Comparison of ENCODE assay signal across 23 mouse cellular contexts in the genomic region with DNA sequence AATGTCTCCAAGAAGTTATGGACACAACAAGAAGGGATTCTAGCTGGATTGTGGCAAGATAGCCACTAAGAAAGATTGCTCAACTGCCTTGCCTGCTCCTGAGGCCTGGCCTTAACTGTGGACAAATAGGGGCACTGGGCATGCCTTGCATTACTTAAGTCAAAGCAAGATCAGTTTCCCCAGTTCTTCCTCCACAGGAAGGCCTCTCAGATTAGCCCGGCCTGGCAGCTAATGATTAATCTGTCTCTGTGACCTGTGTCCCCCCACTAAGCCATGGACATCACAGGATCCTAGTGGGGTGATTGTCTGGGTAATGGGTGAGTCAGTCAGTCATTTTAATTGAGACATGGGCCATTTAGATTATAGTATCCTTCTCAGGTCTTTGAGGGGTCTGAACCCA. TPM values are rescaled to one million over a fixed set of nuclear protein-coding genes. Genes with fewer than 3 reads are reported as not detected.
DNase-seq lines count a peak whose midpoint lies in the region; ATAC-seq and TF ChIP-seq lines count a peak whose summit lies in the region.
"Had no signal": no experiment of that assay in that cellular context is flagged by ENCODE, and none has a peak within 500 bp of the region (broad histone marks: within the 10 kb centered on the region; RNA-seq: fewer than 3 reads in every experiment).

No protein-coding gene starts in this region.

- no peak overlapping the region for H3K4me2 ChIP-seq in lung, postnatal 0 days (replicated peaks; ENCODE audit: low read depth, low read length)
- H3K4me2 ChIP-seq in CH12.LX (ENCODE audit: insufficient read depth, low read depth, poor library complexity, severe bottlenecking), result no peak overlapping the region
- H3K4me2 ChIP-seq: forebrain, embryonic 15.5 days; heart, embryonic 15.5 days; hindbrain, embryonic 14.5 days; limb, embryonic 15.5 days; liver, embryonic 15.5 days; midbrain, embryonic 13.5 days; neural tube, embryonic 12.5 days had no signal

- in situ Hi-C loops in CH12.LX (cut with MboI; ENCODE audit: low pct_ligation_motif_present, low pct_unique_long_range_greater_than_20kb, low sequenced_read_pairs), result no loop called here

- H3K79me2 ChIP-seq in CH12.LX (replicated peaks; ENCODE audit: control insufficient read depth, extremely low read depth, insufficient read depth, poor library complexity, severe bottlenecking), result peaks cover 47% of the 10 kb centered on the region

- dilution Hi-C loops in CH12.LX (cut with MboI; ENCODE audit: extremely low pct_ligation_motif_present, extremely low pct_unique_long_range_greater_than_20kb, low sequenced_read_pairs), result no loop called here

- no peak for TF ChIP-seq POLR2A in CH12.LX (IDR thresholded peaks at IDR 0.05; ENCODE audit: low read depth, low read length)

- no peaks in the 10 kb centered on the region for H3K9me3 ChIP-seq in lung, postnatal 0 days (ENCODE audit: low read length)
- no peaks in the 10 kb centered on the region for H3K9me3 ChIP-seq in CH12.LX (replicated peaks; ENCODE audit: low read length)
- H3K9me3 ChIP-seq: forebrain, embryonic 15.5 days; heart, embryonic 15.5 days; limb, embryonic 15.5 days; liver, embryonic 15.5 days; midbrain, embryonic 13.5 days; neural tube, embryonic 12.5 days had no signal

- H3K9ac ChIP-seq in lung, postnatal 0 days (replicated peaks; ENCODE audit: low read depth), result no peak overlapping the region
- no peak overlapping the region for H3K9ac ChIP-seq in CH12.LX (ENCODE audit: insufficient read depth, low read depth)
- H3K9ac ChIP-seq: forebrain, embryonic 15.5 days; heart, embryonic 15.5 days; hindbrain, embryonic 14.5 days; limb, embryonic 15.5 days; liver, embryonic 15.5 days; midbrain, embryonic 13.5 days; neural tube, embryonic 12.5 days had no signal

- H3K36me3 ChIP-seq in lung, postnatal 0 days (ENCODE audit: insufficient read depth, low read length), result no peaks in the 10 kb centered on the region
- peaks cover 14 to 41% of the 10 kb centered on the region in 2 experiments for H3K36me3 ChIP-seq in CH12.LX (replicated peaks in 1 of 2; ENCODE audit: control insufficient read depth in 1 of 2, insufficient read depth in 1 of 2, low read length in 1 of 2)
- H3K36me3 ChIP-seq: forebrain, embryonic 15.5 days; heart, embryonic 15.5 days; limb, embryonic 15.5 days; liver, embryonic 15.5 days; midbrain, embryonic 13.5 days; neural tube, embryonic 12.5 days had no signal

- no peak for TF ChIP-seq CTCF in layer of hippocampus, adult 2 months (conservative IDR thresholded peaks at IDR 0.05)
- no peak for TF ChIP-seq CTCF in lung, postnatal 0 days (IDR thresholded peaks at IDR 0.05)
- TF ChIP-seq CTCF in CH12.LX (conservative IDR thresholded peaks at IDR 0.05 in 1 of 2, IDR thresholded peaks at IDR 0.05 in 1 of 2; ENCODE audit: low read depth in 2 of 2, low read length in 2 of 2), result no peak

- no peak for ATAC-seq in lung, postnatal 0 days

- no peaks in the 10 kb centered on the region for H3K27me3 ChIP-seq in lung, postnatal 0 days (replicated peaks; ENCODE audit: insufficient read depth, low read length)
- no peaks in the 10 kb centered on the region for H3K27me3 ChIP-seq in CH12.LX (replicated peaks)
- H3K27me3 ChIP-seq: forebrain, embryonic 15.5 days; heart, embryonic 15.5 days; limb, embryonic 15.5 days; liver, embryonic 15.5 days; neural tube, embryonic 12.5 days had no signal

- 35% methylated on average over 1 of the region's 1 CpGs for WGBS in lung, postnatal 0 days

- peak overlapping the region; percentile 2; the same call in 1 of the 2 replicates for H3K27ac ChIP-seq in layer of hippocampus, adult 2 months
- peak overlapping the region; percentile 43 for H3K27ac ChIP-seq in lung, postnatal 0 days (ENCODE audit: low read length)
- peak overlapping the region; percentile 21; the same call in 1 of the 2 replicates for H3K27ac ChIP-seq in CH12.LX (ENCODE audit: insufficient read depth, low read depth)
- H3K27ac ChIP-seq: forebrain, embryonic 15.5 days; hindbrain, embryonic 14.5 days; limb, embryonic 15.5 days; liver, embryonic 15.5 days; midbrain, embryonic 13.5 days; neural tube, embryonic 12.5 days had no signal

- DNase-seq in layer of hippocampus, adult 2 months (ENCODE audit: low spot score in 2 of 2), result no peak
- no peak for DNase-seq in layer of hippocampus, adult 8-10 months (ENCODE audit: low spot score in 2 of 2)
- no peak for DNase-seq in lung, postnatal 0 days (ENCODE audit: low spot score)
- DNase-seq in lung, postnatal 14 days, result no peak
- peak; percentile 83 for DNase-seq in 416B (ENCODE audit: low read depth)
- DNase-seq in CH12.LX (ENCODE audit: extremely low read depth), result no peak
- DNase-seq in frontal cortex, adult 2 months (ENCODE audit: extremely low spot score in 1 of 2, low spot score in 1 of 2), result no peak
- DNase-seq: thymus, adult 18-20 months had no signal

- H3K4me1 ChIP-seq in lung, postnatal 0 days (ENCODE audit: insufficient read depth, low read depth, low read length), result peaks cover 9% of the 10 kb centered on the region; the same call in 1 of the 2 replicates
- H3K4me1 ChIP-seq in CH12.LX (ENCODE audit: control insufficient read depth in 1 of 2, insufficient read depth in 2 of 2), result peaks cover 20 to 49% of the 10 kb centered on the region in 2 experiments
- H3K4me1 ChIP-seq: forebrain, embryonic 15.5 days; limb, embryonic 15.5 days; neural tube, embryonic 12.5 days had no signal

- no peak overlapping the region for H3K4me3 ChIP-seq in layer of hippocampus, adult 2 months
- no peak overlapping the region for H3K4me3 ChIP-seq in lung, postnatal 0 days (ENCODE audit: low read depth, low read length)
- no peak overlapping the region for H3K4me3 ChIP-seq in CH12.LX (replicated peaks in 1 of 3; ENCODE audit: low read depth in 2 of 3, low read length in 2 of 3, poor library complexity in 1 of 3)
- H3K4me3 ChIP-seq: forebrain, embryonic 15.5 days; heart, embryonic 15.5 days; limb, embryonic 15.5 days; liver, embryonic 15.5 days; midbrain, embryonic 13.5 days; neural tube, embryonic 12.5 days had no signal

- TF ChIP-seq RAD21 in CH12.LX (IDR thresholded peaks at IDR 0.05; ENCODE audit: low read depth, low read length), result no peak

- TF ChIP-seq EP300 in lung, postnatal 0 days (IDR thresholded peaks at IDR 0.05), result no peak
- no peak for TF ChIP-seq EP300 in CH12.LX (IDR thresholded peaks at IDR 0.05; ENCODE audit: low read length)

TF ChIP-seq in CH12.LX, 34 proteins besides CTCF, POLR2A, EP300 and RAD21 (continues in another document):
- no peak for TF ChIP-seq MYC (IDR thresholded peaks at IDR 0.05; ENCODE audit: low read depth, low read length)
- TF ChIP-seq NRF1 (IDR thresholded peaks at IDR 0.05; ENCODE audit: low read depth, low read length), result no peak
- no peak for TF ChIP-seq MEF2A (IDR thresholded peaks at IDR 0.05; ENCODE audit: borderline replicate concordance, low read depth, low read length)
- no peak for TF ChIP-seq SIN3A (IDR thresholded peaks at IDR 0.05; ENCODE audit: low read length)
- TF ChIP-seq MAX (IDR thresholded peaks at IDR 0.05; ENCODE audit: low read length), result no peak
- TF ChIP-seq JUN (IDR thresholded peaks at IDR 0.05; ENCODE audit: insufficient read depth, low read depth, low read length), result no peak
- TF ChIP-seq E2F4 (IDR thresholded peaks at IDR 0.05; ENCODE audit: insufficient replicate concordance, low read depth, low read length), result no peak
- TF ChIP-seq USF1 (IDR thresholded peaks at IDR 0.05; ENCODE audit: low read depth, low read length), result no peak
- TF ChIP-seq ZNF384 (IDR thresholded peaks at IDR 0.05; ENCODE audit: low read depth, low read length), result no peak
- TF ChIP-seq TCF12 (IDR thresholded peaks at IDR 0.05; ENCODE audit: low read depth, low read length), result no peak
- TF ChIP-seq GABPA (IDR thresholded peaks at IDR 0.05; ENCODE audit: insufficient replicate concordance, low read depth, low read length), result no peak
- no peak for TF ChIP-seq USF2 (conservative IDR thresholded peaks at IDR 0.05; ENCODE audit: low read depth, low read length)
- TF ChIP-seq HCFC1 (IDR thresholded peaks at IDR 0.05; ENCODE audit: low read depth, low read length), result no peak
- no peak for TF ChIP-seq IRF4 (IDR thresholded peaks at IDR 0.05; ENCODE audit: low read depth, low read length)
- no peak for TF ChIP-seq PAX5 (IDR thresholded peaks at IDR 0.05; ENCODE audit: low read length)
- TF ChIP-seq ETS1 (conservative IDR thresholded peaks at IDR 0.05; ENCODE audit: low read depth, low read length), result no peak
- no peak for TF ChIP-seq CHD1 (IDR thresholded peaks at IDR 0.05; ENCODE audit: low read depth, low read length)

RNA-seq across cellular contexts. Expression of gene Klrb1b, which starts 29.3 kb away (rescaled TPM):
- not detected for total RNA-seq in layer of hippocampus, adult 2 months (2021)
- 1 to 10 TPM in 1 of 4 experiments, under 1 TPM in 1, not detected in 2; 0.40 to 1.3 TPM for total RNA-seq in layer of hippocampus, adult 8-10 months (2022)
- polyA plus RNA-seq in lung, postnatal 0 days (2015; fragmentation: Nextera tagmentation; extraction: Ambion mirVana), result 0.26 and 0.35 TPM in 2 replicates
- total RNA-seq in CH12.LX (2012; rRNA removed) (not detected in 2 replicates), CH12.LX (2014; rRNA removed) (not detected in 2 replicates)
- polyA plus RNA-seq in CH12.LX (2012; ENCODE audit: insufficient read length, low read depth), result not detected in 2 replicates
- not detected in 2 replicates for polyA plus RNA-seq in frontal cortex, adult 2 months (2012; rRNA removed)
- total RNA-seq: gastrocnemius, postnatal 14 days; heart, postnatal 4 days; left cerebral cortex, postnatal 4 days had no signal
- polyA plus RNA-seq: forebrain, embryonic 15.5 days; hindbrain, embryonic 14.5 days; kidney, embryonic 14.5 days; midbrain, embryonic 13.5 days; neural tube, embryonic 12.5 days had no signal

RNA-seq across cellular contexts. Expression of gene Gm44511, which starts 29.4 kb away (rescaled TPM):
- total RNA-seq in layer of hippocampus, adult 2 months (2021), result not detected
- 1 to 10 TPM in 1 of 4 experiments, not detected in 3; 1.1 TPM for total RNA-seq in layer of hippocampus, adult 8-10 months (2022)
- 0.26 TPM in 1 of 2 replicates, not detected in the other for polyA plus RNA-seq in lung, postnatal 0 days (2015; fragmentation: Nextera tagmentation; extraction: Ambion mirVana)
- total RNA-seq in CH12.LX (2012; rRNA removed) (not detected in 2 replicates), CH12.LX (2014; rRNA removed) (not detected in 2 replicates)
- polyA plus RNA-seq in CH12.LX (2012; ENCODE audit: insufficient read length, low read depth), result not detected in 2 replicates
- polyA plus RNA-seq in frontal cortex, adult 2 months (2012; rRNA removed), result not detected in 2 replicates
- total RNA-seq: adrenal gland, postnatal 10 days; gastrocnemius, postnatal 14 days; heart, postnatal 4 days; left cerebral cortex, postnatal 4 days had no signal
- polyA plus RNA-seq: forebrain, embryonic 15.5 days; heart, embryonic 15.5 days; hindbrain, embryonic 14.5 days; inflammation-experienced regulatory T-cells, adult 6 months; kidney, embryonic 14.5 days; limb, embryonic 15.5 days; liver, embryonic 15.5 days; midbrain, embryonic 13.5 days; neural tube, embryonic 12.5 days; stomach, embryonic 14.5 days had no signal

RNA-seq across cellular contexts. Expression of gene Clec2i, which starts 31.9 kb away (rescaled TPM):
- total RNA-seq in layer of hippocampus, adult 2 months (2021), result not detected
- total RNA-seq in layer of hippocampus, adult 8-10 months (2022), result not detected
- 0.11 and 0.14 TPM in 2 replicates for polyA plus RNA-seq in lung, postnatal 0 days (2015; fragmentation: Nextera tagmentation; extraction: Ambion mirVana)
- total RNA-seq in CH12.LX (2012; rRNA removed) (34.4 and 38.5 TPM in 2 replicates), CH12.LX (2014; rRNA removed) (104 and 134 TPM in 2 replicates)
- polyA plus RNA-seq in CH12.LX (2012; ENCODE audit: insufficient read length, low read depth), result 80.7 and 90.3 TPM in 2 replicates
- 0.12 and 0.15 TPM in 2 replicates for polyA plus RNA-seq in frontal cortex, adult 2 months (2012; rRNA removed)
- total RNA-seq: gastrocnemius, postnatal 14 days; heart, postnatal 4 days; left cerebral cortex, postnatal 4 days had no signal
- polyA plus RNA-seq: embryonic facial prominence, embryonic 14.5 days; forebrain, embryonic 15.5 days; hindbrain, embryonic 14.5 days; limb, embryonic 15.5 days; midbrain, embryonic 13.5 days; neural tube, embryonic 12.5 days; stomach, embryonic 14.5 days had no signal

RNA-seq across cellular contexts. Expression of gene BC035044, which starts 35.4 kb away (rescaled TPM):
- total RNA-seq in layer of hippocampus, adult 2 months (2021), result 1 to 10 TPM; 2.0 to 2.8 TPM
- 1 to 10 TPM; 2.0 to 2.9 (median 2.1) TPM for total RNA-seq in layer of hippocampus, adult 8-10 months (2022)
- 0.58 and 1.2 TPM in 2 replicates for polyA plus RNA-seq in lung, postnatal 0 days (2015; fragmentation: Nextera tagmentation; extraction: Ambion mirVana)
- total RNA-seq in CH12.LX (2012; rRNA removed) (51.6 and 53.5 TPM in 2 replicates), CH12.LX (2014; rRNA removed) (121 and 124 TPM in 2 replicates)
- polyA plus RNA-seq in CH12.LX (2012; ENCODE audit: insufficient read length, low read depth), result 49.4 and 49.7 TPM in 2 replicates
- 2.0 and 2.3 TPM in 2 replicates for polyA plus RNA-seq in frontal cortex, adult 2 months (2012; rRNA removed)

Comparison
In these comparisons a context has a peak if more than half of its experiments do, and no peak if none do; other contexts are left out.
1. RNA of gene Clec2i, which starts 31.9 kb away (total RNA-seq): 34.4 to 134 TPM in CH12.LX; not detected in layer of hippocampus, adult 2 months and not detected in layer of hippocampus, adult 8-10 months; every median in the first group is over 10 times any median in the second.
2. Peak in every context shown above with its lines, with median percentiles within 50 percentile points of each other: H3K27ac ChIP-seq.